ENCODE assay signal across 8 mouse cellular contexts in the genomic region with DNA sequence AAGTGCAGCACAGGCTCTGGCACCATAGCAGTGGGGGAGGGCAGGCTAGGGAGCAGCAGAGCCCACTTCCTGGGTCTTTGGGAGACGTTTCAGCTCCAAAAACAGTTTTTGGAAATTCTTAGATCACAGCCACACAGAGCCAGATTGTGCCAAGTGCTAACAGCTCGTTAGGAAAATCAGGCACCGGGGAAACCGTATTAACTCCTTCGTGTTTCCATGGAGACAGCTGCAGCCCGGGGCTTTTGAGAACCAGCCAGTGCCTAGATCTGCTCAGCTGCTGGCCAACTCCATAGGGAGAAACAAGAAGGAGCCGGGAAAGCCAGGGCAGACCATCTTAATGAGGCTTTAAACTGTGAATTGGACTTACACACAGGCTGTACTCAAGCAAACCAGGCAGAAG. TPM values are rescaled to one million over a fixed set of nuclear protein-coding genes. Genes with fewer than 3 reads are reported as not detected.
DNase-seq lines count a peak whose midpoint lies in the region; ATAC-seq lines count a peak whose summit lies in the region.
"Had no signal": no experiment of that assay in that cellular context is flagged by ENCODE, and none has a peak within 500 bp of the region (broad histone marks: within the 10 kb centered on the region; RNA-seq: fewer than 3 reads in every experiment).

No protein-coding gene starts in this region.

- no peak overlapping the region for H3K4me3 ChIP-seq in hindbrain, embryonic 12.5 days
- H3K4me3 ChIP-seq in midbrain, embryonic 15.5 days: no peak overlapping the region

- peak overlapping the region; percentile 79 for H3K27ac ChIP-seq in hindbrain, embryonic 12.5 days
- H3K27ac ChIP-seq in midbrain, embryonic 15.5 days: peak overlapping the region; percentile 81
- H3K27ac ChIP-seq: liver, embryonic 14.5 days had no signal

- H3K27me3 ChIP-seq in hindbrain, embryonic 12.5 days: no peaks in the 10 kb centered on the region
- H3K27me3 ChIP-seq in midbrain, embryonic 15.5 days (replicated peaks): no peaks in the 10 kb centered on the region

- no peaks in the 10 kb centered on the region for H3K36me3 ChIP-seq in hindbrain, embryonic 12.5 days
- no peaks in the 10 kb centered on the region for H3K36me3 ChIP-seq in midbrain, embryonic 15.5 days (replicated peaks)

- peaks cover 12% of the 10 kb centered on the region for H3K4me1 ChIP-seq in hindbrain, embryonic 12.5 days
- H3K4me1 ChIP-seq in midbrain, embryonic 15.5 days: peaks cover 16% of the 10 kb centered on the region

- peak; percentile 40 for DNase-seq in ZHBTc4 (ENCODE audit: low read depth, low spot score)
- peak; percentile 87 for DNase-seq in brain, embryonic 18.5 days (ENCODE audit: low read depth, low spot score)
- peak; percentile 49 to 53 for DNase-seq in layer of hippocampus, postnatal 25 days (ENCODE audit: extremely low spot score in 1 of 2, low spot score in 1 of 2)
- no peak for DNase-seq in gastrocnemius, postnatal 25 days
- no peak for DNase-seq in cerebellum, postnatal 36 days

- H3K9ac ChIP-seq in hindbrain, embryonic 12.5 days: no peak overlapping the region
- no peak overlapping the region; the same call in 1 of the 2 replicates for H3K9ac ChIP-seq in midbrain, embryonic 15.5 days
- H3K9ac ChIP-seq: liver, embryonic 14.5 days had no signal

- H3K9me3 ChIP-seq in hindbrain, embryonic 12.5 days (replicated peaks): no peaks in the 10 kb centered on the region
- no peaks in the 10 kb centered on the region for H3K9me3 ChIP-seq in midbrain, embryonic 15.5 days

- peak; percentile 90 for ATAC-seq in hindbrain, embryonic 12.5 days (ENCODE audit: low FRiP score)
- peak; percentile 91 for ATAC-seq in midbrain, embryonic 15.5 days (replicated peaks)

- WGBS in hindbrain, embryonic 12.5 days: 11% methylated on average over 7 of the region's 7 CpGs
- WGBS in midbrain, embryonic 15.5 days: 2% methylated on average over 7 of the region's 7 CpGs

- peak overlapping the region; percentile 21; the same call in 1 of the 2 replicates for H3K4me2 ChIP-seq in hindbrain, embryonic 12.5 days (replicated peaks)
- peak overlapping the region; percentile 25; the same call in 1 of the 2 replicates for H3K4me2 ChIP-seq in midbrain, embryonic 15.5 days

RNA-seq across cellular contexts. Expression of a gene that starts 11.9 kb away (rescaled TPM):
- polyA plus RNA-seq in hindbrain, embryonic 12.5 days (2016; fragmentation: Nextera tagmentation; extraction: Ambion mirVana): 0.12 and 0.14 TPM in 2 replicates
- total RNA-seq in layer of hippocampus, postnatal 25 days (2021): 1 to 10 TPM; 1.1 to 1.8 TPM
- 0.40 and 0.46 TPM in 2 replicates for polyA plus RNA-seq in midbrain, embryonic 15.5 days (2015; fragmentation: Nextera tagmentation; extraction: Ambion mirVana)
- total RNA-seq in gastrocnemius, postnatal 25 days (2021): 1 to 10 TPM; 3.2 to 6.9 TPM
- polyA plus RNA-seq: liver, embryonic 14.5 days had no signal

Comparison
In these comparisons a context has a peak if more than half of its experiments do, and no peak if none do; other contexts are left out.
1. DNase-seq: peak in ZHBTc4 (single experiment), brain, embryonic 18.5 days (single experiment) and layer of hippocampus, postnatal 25 days (2 of 2); none in gastrocnemius, postnatal 25 days (single experiment) and cerebellum, postnatal 36 days (0 of 2).